Mouse (Mus musculus) midbrain, embryonic 10.5 days (tissue): Measurements from ENCODE around the gene Prom2. TPM values are rescaled to one million over a fixed set of nuclear protein-coding genes. Genes with fewer than 3 reads are reported as not detected.

Experiments used
- DNase-seq: peaks from one replicate; pipeline ENCODE4 v3.0.0-alpha.2; 2017; ENCODE audit warnings: low spot score
- H3K27ac ChIP-seq: fragments of 300-500 bp; sonication (generic); replicated peaks from 2 replicates; pipeline ENCODE4 v1.5.1; 2016; ENCODE audit warnings: mild to moderate bottlenecking
- H3K27me3 ChIP-seq: fragments of 300-500 bp; sonication (generic); 2 replicates; pipeline ENCODE4 v1.6.1; 2016; ENCODE audit warnings: low read depth, mild to moderate bottlenecking; ENCODE audit not compliant: poor library complexity, severe bottlenecking
- H3K36me3 ChIP-seq: fragments of 300-500 bp; sonication (generic); 2 replicates; pipeline ENCODE4 v1.6.1; 2016; ENCODE audit warnings: mild to moderate bottlenecking, moderate library complexity
- H3K4me1 ChIP-seq: fragments of 300-500 bp; sonication (generic); 2 replicates; pipeline ENCODE4 v1.6.1; 2016
- H3K4me3 ChIP-seq: fragments of 300-500 bp; sonication (generic); 2 replicates; pipeline ENCODE4 v1.5.1; 2016; ENCODE audit warnings: mild to moderate bottlenecking, moderate library complexity
- H3K9me3 ChIP-seq: fragments of 300-500 bp; sonication (generic); replicated peaks from 2 replicates; pipeline ENCODE4 v1.6.1; 2016; ENCODE audit warnings: mild to moderate bottlenecking
- WGBS: fragments of 180-500 bp; shearing (Covaris S2); methylation state at CpG from one replicate; pipeline ENCODE4 v1.1.7; 2016; 5-methylcytosine and 5-hydroxymethylcytosine counted together
- polyA plus RNA-seq: library from polyadenylated mRNA; unstranded; fragments of >200 nt; fragmentation: Nextera tagmentation; extraction: Ambion mirVana; gene quantifications from 2 replicates; pipeline ENCODE4 v1.2.1, GENCODE M21; 2016

The Prom2 gene
- 0.28 and 0.43 TPM in 2 replicates for polyA plus RNA-seq

- Histone ChIP-seq H3K9me3 (no peaks in the 10 kb centered on the region), H3K36me3 (no peaks in the 10 kb centered on the region), H3K4me1 (peaks cover 9% of the 10 kb centered on the region), H3K27ac (0 out of 2 replicates have a peak within 1 kb of the TSS, but pooled peaks have one; percentile 13), H3K4me3 (peak within 1 kb of the TSS; percentile 41), H3K27me3 (peaks cover 63% of the 10 kb centered on the region)
- WGBS, result 3% methylated on average over 29 of the region's 29 CpGs
- DNase-seq, result no peak
These were observed at the start of gene Prom2 for GRCm38 (mm10) chr2:127541185-127541584. Gene Prom2, minus strand, starts transcription at chr2:127541467.

- Histone ChIP-seq H3K9me3 (no peaks in the 10 kb centered on the region), H3K4me3 (no peak overlapping the region), H3K27ac (no peak overlapping the region), H3K27me3 (no peaks in the 10 kb centered on the region), H3K4me1 (peaks cover 31% of the 10 kb centered on the region), H3K36me3 (peaks cover 52% of the 10 kb centered on the region)
- DNase-seq, result no peak
- 81% methylated on average over 4 of the region's 4 CpGs for WGBS
These were observed 49.6 kb upstream of the Prom2 start for GRCm38 (mm10) chr2:127590840-127591239.

- WGBS, result 82% methylated on average over 15 of the region's 15 CpGs
- H3K27me3 ChIP-seq, result no peaks in the 10 kb centered on the region
- no peak for DNase-seq
- H3K4me1 ChIP-seq, result peaks cover 31% of the 10 kb centered on the region
- no peak overlapping the region for H3K27ac ChIP-seq
- peaks cover 46% of the 10 kb centered on the region for H3K36me3 ChIP-seq
- H3K9me3 ChIP-seq, result no peaks in the 10 kb centered on the region
- H3K4me3 ChIP-seq, result no peak overlapping the region
These were observed 48.9 kb upstream of the Prom2 start for GRCm38 (mm10) chr2:127590204-127590603.

GRCm38 (mm10) chr2:127588897-127589296 lies 47.6 kb upstream of the Prom2 start:
- Histone ChIP-seq H3K4me1 (peaks cover 39% of the 10 kb centered on the region), H3K27me3 (no peaks in the 10 kb centered on the region), H3K27ac (no peak overlapping the region), H3K4me3 (peak overlapping the region; percentile 81; the same call in 1 of the 2 replicates), H3K9me3 (no peaks in the 10 kb centered on the region), H3K36me3 (peaks cover 32% of the 10 kb centered on the region)
- WGBS, result 94% methylated on average over 9 of the region's 9 CpGs
- DNase-seq, result no peak

- under 1% methylated on average over 22 of the region's 22 CpGs for WGBS
- H3K4me1 ChIP-seq, result peaks cover 44% of the 10 kb centered on the region
- no peak for DNase-seq
These were observed 46.2 kb upstream of the Prom2 start for GRCm38 (mm10) chr2:127587514-127587844.

GRCm38 (mm10) chr2:127586694-127587513 lies 45.6 kb upstream of the Prom2 start, which contains the start of the genes Zfp661 and Mrps5:
Gene Zfp661, minus strand, starts transcription at chr2:127587094.
Gene Mrps5, plus strand, starts transcription at chr2:127587222.
- Histone ChIP-seq H3K27me3 (no peaks in the 10 kb centered on the region), H3K27ac (peak within 1 kb of the TSS; percentile 100), H3K36me3 (peaks cover 13% of the 10 kb centered on the region), H3K4me1 (peaks cover 44% of the 10 kb centered on the region), H3K9me3 (no peaks in the 10 kb centered on the region), H3K4me3 (peak within 1 kb of the TSS; percentile 81)
- peak; percentile 90 for DNase-seq
- WGBS, result 6% methylated on average over 39 of the region's 39 CpGs

More at GRCm38 (mm10) chr2:127587514-127587844, 46.2 kb upstream of the Prom2 start:
- Histone ChIP-seq H3K27me3 (no peaks in the 10 kb centered on the region), H3K27ac (peak overlapping the region; percentile 100), H3K9me3 (no peaks in the 10 kb centered on the region), H3K36me3 (peaks cover 19% of the 10 kb centered on the region), H3K4me3 (peak overlapping the region; percentile 81)

- WGBS, result under 1% methylated on average over 24 of the region's 24 CpGs
- Histone ChIP-seq H3K27ac (peak overlapping the region; percentile 83), H3K9me3 (no peaks in the 10 kb centered on the region), H3K4me1 (peaks cover 38% of the 10 kb centered on the region), H3K4me3 (peak overlapping the region; percentile 77), H3K27me3 (no peaks in the 10 kb centered on the region), H3K36me3 (peaks cover 11% of the 10 kb centered on the region)
- peak; percentile 92 for DNase-seq
These were observed 43.2 kb upstream of the Prom2 start for GRCm38 (mm10) chr2:127584436-127584858.

- no peaks in the 10 kb centered on the region for H3K4me1 ChIP-seq
- H3K4me3 ChIP-seq, result no peak overlapping the region
- 85% methylated on average over 1 of the region's 1 CpGs for WGBS
- no peak for DNase-seq
- H3K36me3 ChIP-seq, result peaks cover 26% of the 10 kb centered on the region
- no peaks in the 10 kb centered on the region for H3K27me3 ChIP-seq
- no peak overlapping the region for H3K27ac ChIP-seq
- peaks cover 9% of the 10 kb centered on the region for H3K9me3 ChIP-seq
These were observed 32.1 kb upstream of the Prom2 start for GRCm38 (mm10) chr2:127573322-127573721.

GRCm38 (mm10) chr2:127559070-127559966 lies 18.1 kb upstream of the Prom2 start:
- Histone ChIP-seq H3K4me3 (peak overlapping the region; percentile 41), H3K4me1 (peaks cover 4% of the 10 kb centered on the region), H3K36me3 (no peaks in the 10 kb centered on the region), H3K27me3 (peaks cover 12% of the 10 kb centered on the region; the same call in 1 of the 2 replicates), H3K27ac (peak overlapping the region; percentile 46; the same call in 1 of the 2 replicates), H3K9me3 (no peaks in the 10 kb centered on the region)
- DNase-seq, result peak; percentile 89
- 18% methylated on average over 18 of the region's 18 CpGs for WGBS

- DNase-seq, result no peak
- no peaks in the 10 kb centered on the region for H3K36me3 ChIP-seq
These were observed 9.8 kb upstream of the Prom2 start for GRCm38 (mm10) chr2:127551078-127551477.

GRCm38 (mm10) chr2:127550446-127550845 lies 9.2 kb upstream of the Prom2 start:
- H3K9me3 ChIP-seq, result no peaks in the 10 kb centered on the region
- WGBS, result 63% methylated on average over 1 of the region's 1 CpGs
- no peak for DNase-seq
- no peak overlapping the region for H3K4me3 ChIP-seq
- no peaks in the 10 kb centered on the region for H3K36me3 ChIP-seq
- H3K27me3 ChIP-seq, result no peaks in the 10 kb centered on the region
- H3K27ac ChIP-seq, result no peak overlapping the region
- no peaks in the 10 kb centered on the region; the same call in 1 of the 2 replicates for H3K4me1 ChIP-seq

More at GRCm38 (mm10) chr2:127551078-127551477, 9.8 kb upstream of the Prom2 start:
- Histone ChIP-seq H3K4me1 (no peaks in the 10 kb centered on the region; the same call in 1 of the 2 replicates), H3K27ac (no peak overlapping the region), H3K4me3 (no peak overlapping the region), H3K9me3 (no peaks in the 10 kb centered on the region), H3K27me3 (no peaks in the 10 kb centered on the region)
- 55% methylated on average over 5 of the region's 5 CpGs for WGBS

GRCm38 (mm10) chr2:127549711-127550110 lies 8.4 kb upstream of the Prom2 start:
- H3K27me3 ChIP-seq, result no peaks in the 10 kb centered on the region
- H3K36me3 ChIP-seq, result no peaks in the 10 kb centered on the region
- H3K4me3 ChIP-seq, result no peak overlapping the region
- H3K27ac ChIP-seq, result no peak overlapping the region
- DNase-seq, result no peak
- H3K9me3 ChIP-seq, result no peaks in the 10 kb centered on the region
- H3K4me1 ChIP-seq, result no peaks in the 10 kb centered on the region; the same call in 1 of the 2 replicates
